Mouse (Mus musculus): ENCODE measurements at regions not wholly inside any gene's neighbourhood (a gene's known extent, or its start where the extent isn't known, plus 50 kb on each side); places are given as distances from the start of the nearest gene placed in this dataset.

DNA sequence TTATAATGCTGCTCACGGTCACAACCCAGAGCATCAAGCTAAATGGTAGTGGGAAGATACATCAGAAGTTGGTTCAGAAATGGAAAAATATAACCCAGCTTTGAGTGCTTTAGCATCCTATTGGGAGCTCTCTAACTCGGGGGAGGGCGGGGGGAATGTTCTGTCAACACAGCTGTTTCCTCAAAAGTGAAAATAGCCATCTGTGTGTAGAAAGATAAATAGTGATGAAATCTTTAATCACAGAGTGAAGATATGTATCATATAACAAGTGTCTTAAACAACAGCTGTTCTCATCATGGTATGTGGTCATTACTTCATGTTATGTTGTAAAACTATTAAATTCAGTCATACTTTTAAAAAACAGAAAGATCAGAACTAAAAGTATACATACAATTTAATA lies 248.4 kb upstream of the Siglech start:
- Histone ChIP-seq H3K79me3 (ENCODE audit: low read depth) (no peaks in the 10 kb centered on the region), H3K36me3 (ENCODE audit: control insufficient read depth, insufficient read depth) (no peaks in the 10 kb centered on the region), H3K79me2 (ENCODE audit: control insufficient read depth, insufficient read depth) (no peaks in the 10 kb centered on the region), H3K4me3 (ENCODE audit: insufficient read depth, poor library complexity, severe bottlenecking) (no peak overlapping the region), H3K27me3 (ENCODE audit: control insufficient read depth, insufficient read depth, insufficient read length) (no peaks in the 10 kb centered on the region), H3ac (ENCODE audit: control insufficient read depth, insufficient read length, low read depth) (no peak overlapping the region)
- no peak for TF ChIP-seq USF1 (IDR thresholded peaks at IDR 0.05; ENCODE audit: low read depth)
- TF ChIP-seq FOSL1 (IDR thresholded peaks at IDR 0.05; ENCODE audit: insufficient read depth, low read length, poor library complexity, severe bottlenecking) = no peak
- no peak for TF ChIP-seq MYOD1 (IDR thresholded peaks at IDR 0.05; ENCODE audit: control insufficient read depth, insufficient read length, low read depth)
- TF ChIP-seq CEBPB (IDR thresholded peaks at IDR 0.05; ENCODE audit: low read depth) = no peak
- TF ChIP-seq MAX (IDR thresholded peaks at IDR 0.05) = no peak
- no peak for TF ChIP-seq MYOG (IDR thresholded peaks at IDR 0.05; ENCODE audit: control insufficient read depth, extremely low read depth, insufficient read length)
- no peak for TF ChIP-seq CTCF (IDR thresholded peaks at IDR 0.05; ENCODE audit: control insufficient read depth, insufficient read depth, insufficient read length)

DNA sequence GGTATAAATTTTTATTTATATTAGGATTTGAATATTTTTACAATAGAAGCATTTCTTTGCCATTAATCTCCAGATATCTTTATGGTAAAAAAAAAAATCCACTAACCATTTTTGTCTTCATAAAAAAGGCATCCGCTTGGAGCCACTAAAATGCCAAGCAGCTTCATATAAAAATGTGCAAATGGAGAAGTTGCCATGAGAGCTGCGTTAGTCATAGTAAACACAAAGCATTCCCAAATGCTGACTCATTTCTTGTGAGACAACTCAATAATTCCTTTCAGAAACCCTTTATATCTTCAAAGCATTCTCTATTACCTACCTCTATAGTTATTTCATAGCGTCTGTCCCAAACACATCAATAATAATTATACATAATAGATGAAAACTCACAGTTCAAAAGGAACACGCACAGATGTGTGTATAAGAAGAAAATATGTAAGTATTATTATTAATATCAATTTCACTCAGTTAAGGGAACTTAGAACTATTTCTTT lies 228.1 kb upstream of the Siglech start:
- H3K27me3 ChIP-seq (ENCODE audit: control insufficient read depth, insufficient read depth, insufficient read length) = no peaks in the 10 kb centered on the region
- no peak overlapping the region for H3K4me3 ChIP-seq (ENCODE audit: insufficient read depth, poor library complexity, severe bottlenecking)
- TF ChIP-seq USF1 (IDR thresholded peaks at IDR 0.05; ENCODE audit: low read depth) = no peak
- TF ChIP-seq CEBPB (IDR thresholded peaks at IDR 0.05; ENCODE audit: low read depth) = no peak
- no peak for TF ChIP-seq MAX (IDR thresholded peaks at IDR 0.05)
- no peak for TF ChIP-seq MYOG (IDR thresholded peaks at IDR 0.05; ENCODE audit: control insufficient read depth, extremely low read depth, insufficient read length)
- peak; percentile 76 for TF ChIP-seq FOSL1 (IDR thresholded peaks at IDR 0.05; ENCODE audit: insufficient read depth, low read length, poor library complexity, severe bottlenecking)
- no peaks in the 10 kb centered on the region for H3K79me3 ChIP-seq (ENCODE audit: low read depth)
- H3K36me3 ChIP-seq (ENCODE audit: control insufficient read depth, insufficient read depth) = no peaks in the 10 kb centered on the region
- no peak overlapping the region for H3ac ChIP-seq (ENCODE audit: control insufficient read depth, insufficient read length, low read depth)
- no peaks in the 10 kb centered on the region for H3K79me2 ChIP-seq (ENCODE audit: control insufficient read depth, insufficient read depth)

DNA sequence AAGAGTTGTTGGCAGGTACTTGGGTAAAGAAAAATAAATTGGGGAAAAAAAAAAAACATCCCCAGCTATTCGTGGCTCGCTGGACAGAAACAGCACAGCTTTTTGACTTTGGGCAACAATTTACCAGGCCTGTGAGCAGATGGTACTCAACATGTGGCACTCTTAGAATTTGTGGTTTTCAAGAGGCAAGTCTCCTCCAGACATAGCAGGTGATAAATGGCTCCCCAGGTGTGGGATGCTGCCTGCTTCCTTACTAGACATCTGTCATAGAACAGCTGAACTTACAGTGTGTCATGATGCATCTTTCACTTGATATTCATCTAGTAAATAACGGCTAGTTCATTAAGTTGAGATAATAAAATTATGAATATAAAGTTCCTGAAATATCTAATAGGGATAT lies 218.8 kb upstream of the Siglech start:
- TF ChIP-seq MYOG (IDR thresholded peaks at IDR 0.05; ENCODE audit: control insufficient read depth, extremely low read depth, insufficient read length) = no peak
- TF ChIP-seq CTCF (IDR thresholded peaks at IDR 0.05; ENCODE audit: control insufficient read depth, insufficient read depth, insufficient read length) = no peak
- TF ChIP-seq CEBPB (IDR thresholded peaks at IDR 0.05; ENCODE audit: low read depth) = no peak
- TF ChIP-seq FOSL1 (IDR thresholded peaks at IDR 0.05; ENCODE audit: insufficient read depth, low read length, poor library complexity, severe bottlenecking) = no peak
- TF ChIP-seq MAX (IDR thresholded peaks at IDR 0.05) = no peak
- TF ChIP-seq MYOD1 (IDR thresholded peaks at IDR 0.05; ENCODE audit: control insufficient read depth, insufficient read length, low read depth) = no peak
- TF ChIP-seq USF1 (IDR thresholded peaks at IDR 0.05; ENCODE audit: low read depth) = no peak
- no peak overlapping the region for H3ac ChIP-seq (ENCODE audit: control insufficient read depth, insufficient read length, low read depth)

DNA sequence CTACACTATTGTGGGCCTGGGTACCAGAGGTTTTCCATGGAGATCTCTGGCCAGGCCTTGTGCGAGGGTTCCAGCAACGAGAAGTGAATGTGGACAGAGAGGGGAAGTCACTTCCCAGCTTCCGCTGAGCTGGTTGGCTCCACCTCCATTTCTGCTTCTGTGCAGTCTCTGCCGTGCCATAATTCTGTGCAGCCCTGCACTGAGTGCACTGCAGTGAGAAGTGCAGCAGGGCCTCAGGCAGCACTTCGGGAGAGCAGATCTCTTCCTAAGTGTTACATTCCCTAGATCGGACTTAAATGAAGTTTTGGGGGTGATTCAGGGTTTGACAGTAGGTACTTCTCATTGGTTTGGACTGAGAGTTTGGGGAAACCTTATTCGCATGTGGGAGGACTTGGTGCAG lies 194.6 kb upstream of the Siglech start:
- Histone ChIP-seq H3K79me3 (ENCODE audit: low read depth) (no peaks in the 10 kb centered on the region), H3K4me3 (ENCODE audit: insufficient read depth, poor library complexity, severe bottlenecking) (no peak overlapping the region), H3K36me3 (ENCODE audit: control insufficient read depth, insufficient read depth) (no peaks in the 10 kb centered on the region), H3ac (ENCODE audit: control insufficient read depth, insufficient read length, low read depth) (no peak overlapping the region), H3K79me2 (ENCODE audit: control insufficient read depth, insufficient read depth) (no peaks in the 10 kb centered on the region), H3K27me3 (ENCODE audit: control insufficient read depth, insufficient read depth, insufficient read length) (no peaks in the 10 kb centered on the region)
- TF ChIP-seq MYOD1 (IDR thresholded peaks at IDR 0.05; ENCODE audit: control insufficient read depth, insufficient read length, low read depth) = no peak
- TF ChIP-seq MAX (IDR thresholded peaks at IDR 0.05) = no peak
- no peak for TF ChIP-seq CEBPB (IDR thresholded peaks at IDR 0.05; ENCODE audit: low read depth)
- TF ChIP-seq MYOG (IDR thresholded peaks at IDR 0.05; ENCODE audit: control insufficient read depth, extremely low read depth, insufficient read length) = no peak
- TF ChIP-seq CTCF (IDR thresholded peaks at IDR 0.05; ENCODE audit: control insufficient read depth, insufficient read depth, insufficient read length) = no peak
- TF ChIP-seq FOSL1 (IDR thresholded peaks at IDR 0.05; ENCODE audit: insufficient read depth, low read length, poor library complexity, severe bottlenecking) = no peak
- no peak for TF ChIP-seq USF1 (IDR thresholded peaks at IDR 0.05; ENCODE audit: low read depth)

More for the DNA sequence above, 218.8 kb upstream of the Siglech start:
- no peaks in the 10 kb centered on the region for H3K79me2 ChIP-seq (ENCODE audit: control insufficient read depth, insufficient read depth)
- H3K27me3 ChIP-seq (ENCODE audit: control insufficient read depth, insufficient read depth, insufficient read length) = no peaks in the 10 kb centered on the region
- H3K79me3 ChIP-seq (ENCODE audit: low read depth) = no peaks in the 10 kb centered on the region
- H3K4me3 ChIP-seq (ENCODE audit: insufficient read depth, poor library complexity, severe bottlenecking) = no peak overlapping the region
- no peaks in the 10 kb centered on the region for H3K36me3 ChIP-seq (ENCODE audit: control insufficient read depth, insufficient read depth)

DNA sequence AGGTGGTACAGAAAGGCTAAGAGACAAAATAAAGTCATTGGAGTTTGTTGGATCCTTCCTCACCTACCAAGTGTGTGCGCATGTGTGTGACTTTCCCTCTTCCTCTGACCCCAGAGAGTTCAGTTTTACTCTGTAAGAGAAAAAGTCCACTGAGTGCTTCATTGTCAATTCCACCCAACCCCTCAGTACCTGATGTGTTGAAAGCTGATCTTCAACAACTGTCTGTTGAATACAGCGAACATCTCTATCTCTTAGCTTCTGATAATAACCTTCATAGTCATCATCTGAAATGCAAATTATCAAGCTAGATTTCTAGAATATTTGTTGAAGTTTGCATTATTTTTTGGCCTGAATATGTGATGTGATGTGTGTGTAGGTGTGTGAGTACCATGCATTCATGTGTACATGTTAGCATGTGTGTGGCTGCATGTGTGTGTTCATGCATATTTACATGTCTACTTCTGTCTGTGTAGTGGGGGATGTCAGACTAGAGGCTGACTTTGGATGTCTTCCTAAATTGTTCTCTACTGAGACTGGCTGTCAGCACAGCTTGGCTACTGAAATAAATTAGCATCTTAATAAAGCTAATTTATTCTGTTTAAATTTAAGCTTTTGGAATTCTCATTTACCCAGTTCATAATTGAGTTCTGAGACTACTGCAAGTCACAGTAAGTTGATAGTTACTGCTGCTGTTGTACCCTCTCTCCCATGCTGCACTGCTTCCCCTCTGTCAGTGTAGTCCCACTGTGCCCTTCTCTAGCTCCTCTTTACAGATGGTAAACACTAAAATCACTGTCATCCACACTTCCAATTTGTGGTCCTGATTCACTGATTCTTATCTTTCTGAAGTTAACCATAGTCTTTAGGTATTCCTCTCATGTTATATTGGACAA lies 186.7 kb upstream of the Siglech start:
- TF ChIP-seq MYOG (IDR thresholded peaks at IDR 0.05; ENCODE audit: control insufficient read depth, extremely low read depth, insufficient read length) = no peak
- no peak for TF ChIP-seq MAX (IDR thresholded peaks at IDR 0.05)
- TF ChIP-seq USF1 (IDR thresholded peaks at IDR 0.05; ENCODE audit: low read depth) = no peak
- TF ChIP-seq FOSL1 (IDR thresholded peaks at IDR 0.05; ENCODE audit: insufficient read depth, low read length, poor library complexity, severe bottlenecking) = no peak
- no peak for TF ChIP-seq CEBPB (IDR thresholded peaks at IDR 0.05; ENCODE audit: low read depth)
- no peak for TF ChIP-seq CTCF (IDR thresholded peaks at IDR 0.05; ENCODE audit: control insufficient read depth, insufficient read depth, insufficient read length)
- TF ChIP-seq MYOD1 (IDR thresholded peaks at IDR 0.05; ENCODE audit: control insufficient read depth, insufficient read length, low read depth) = no peak
- H3K79me3 ChIP-seq (ENCODE audit: low read depth) = no peaks in the 10 kb centered on the region
- no peaks in the 10 kb centered on the region for H3K36me3 ChIP-seq (ENCODE audit: control insufficient read depth, insufficient read depth)
- H3K27me3 ChIP-seq (ENCODE audit: control insufficient read depth, insufficient read depth, insufficient read length) = no peaks in the 10 kb centered on the region
- H3K4me3 ChIP-seq (ENCODE audit: insufficient read depth, poor library complexity, severe bottlenecking) = no peak overlapping the region
- no peak overlapping the region for H3ac ChIP-seq (ENCODE audit: control insufficient read depth, insufficient read length, low read depth)
- no peaks in the 10 kb centered on the region for H3K79me2 ChIP-seq (ENCODE audit: control insufficient read depth, insufficient read depth)

All from C2C12 (cell line).